Mouse (Mus musculus): ENCODE measurements at regions not wholly inside any gene's neighbourhood (a gene's known extent, or its start where the extent isn't known, plus 50 kb on each side); places are given as distances from the start of the nearest gene placed in this dataset.
A peak's percentile ranks its signal among the peaks of the same experiment; 100 is the strongest.

DNA sequence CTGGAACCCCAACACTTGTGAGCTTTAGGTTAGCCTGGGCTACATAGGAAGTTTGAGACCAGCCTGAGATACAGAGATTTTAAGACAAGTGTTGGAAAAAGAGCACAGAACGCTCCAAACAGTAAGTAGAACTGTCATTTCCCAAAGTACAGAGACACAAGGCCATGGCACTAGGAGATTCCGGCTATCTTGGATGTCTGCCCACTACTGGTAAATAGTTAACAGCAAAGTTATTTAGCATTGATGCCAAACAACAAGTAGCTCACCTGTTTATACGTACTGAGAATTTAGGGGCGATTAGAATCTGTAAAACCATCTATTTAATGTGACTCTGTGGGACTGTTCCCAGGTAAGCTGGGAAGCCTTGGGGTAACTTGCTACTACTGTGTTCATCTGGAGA lies 135.6 kb upstream of the Hs3st4 start:
- H3K27me3 ChIP-seq (ENCODE audit: control insufficient read depth, insufficient read depth, low read length) = no peaks in the 10 kb centered on the region
- H3K4me2 ChIP-seq (ENCODE audit: low read length) = no peak overlapping the region
- 72% methylated on average over 4 of the region's 4 CpGs for WGBS
- no peak overlapping the region for H3K9ac ChIP-seq (ENCODE audit: low read length)
- H3K36me3 ChIP-seq (ENCODE audit: control insufficient read depth, insufficient read depth, low read length) = no peaks in the 10 kb centered on the region
- no peaks in the 10 kb centered on the region for H3K4me1 ChIP-seq (ENCODE audit: control insufficient read depth in 2 of 2, insufficient read depth in 2 of 2, low read length in 2 of 2)
- ATAC-seq (ENCODE audit: insufficient number of reproducible peaks, insufficient read depth, low FRiP score, low read depth) = no peak
- no peak overlapping the region for H3K4me3 ChIP-seq (ENCODE audit: control insufficient read depth in 1 of 2, insufficient read depth in 1 of 2, low read depth in 1 of 2, low read length in 2 of 2)
- no peaks in the 10 kb centered on the region for H3K9me3 ChIP-seq (ENCODE audit: control insufficient read depth, low read length)
- no peak overlapping the region for H3K27ac ChIP-seq (replicated peaks in 1 of 2; ENCODE audit: control insufficient read depth in 1 of 2, insufficient read depth in 1 of 2, low read depth in 2 of 2, low read length in 2 of 2)

DNA sequence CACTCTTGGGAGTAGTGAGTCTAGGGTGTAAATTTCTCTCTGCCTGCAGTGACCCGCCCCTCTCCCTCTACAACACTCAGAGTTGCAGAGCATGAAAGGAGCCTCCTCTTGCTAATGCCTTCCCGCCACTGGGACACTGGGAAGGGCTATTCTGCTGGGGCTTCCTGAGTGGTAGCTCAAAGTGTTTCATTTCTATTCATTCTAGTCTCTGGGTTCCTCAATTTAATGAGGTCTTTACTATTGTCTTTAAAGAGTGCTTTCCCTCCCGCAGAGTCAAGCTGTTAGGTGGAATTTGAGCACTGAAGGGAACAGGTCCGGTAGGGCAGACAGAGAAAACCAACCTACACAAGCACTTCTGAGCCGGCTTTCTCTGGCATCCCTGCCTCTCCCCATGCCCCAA lies 134.0 kb upstream of the Hs3st4 start:
- Histone ChIP-seq H3K4me3 (ENCODE audit: control insufficient read depth in 1 of 2, insufficient read depth in 1 of 2, low read depth in 1 of 2, low read length in 2 of 2) (no peak overlapping the region), H3K27me3 (ENCODE audit: control insufficient read depth, insufficient read depth, low read length) (no peaks in the 10 kb centered on the region), H3K4me1 (ENCODE audit: control insufficient read depth in 2 of 2, insufficient read depth in 2 of 2, low read length in 2 of 2) (no peaks in the 10 kb centered on the region), H3K27ac (replicated peaks in 1 of 2; ENCODE audit: control insufficient read depth in 1 of 2, insufficient read depth in 1 of 2, low read depth in 2 of 2, low read length in 2 of 2) (no peak overlapping the region), H3K9ac (ENCODE audit: low read length) (no peak overlapping the region), H3K9me3 (ENCODE audit: control insufficient read depth, low read length) (no peaks in the 10 kb centered on the region), H3K4me2 (ENCODE audit: low read length) (no peak overlapping the region), H3K36me3 (ENCODE audit: control insufficient read depth, insufficient read depth, low read length) (no peaks in the 10 kb centered on the region)
- ATAC-seq (ENCODE audit: insufficient number of reproducible peaks, insufficient read depth, low FRiP score, low read depth) = no peak
- WGBS = 46% methylated on average over 5 of the region's 5 CpGs

DNA sequence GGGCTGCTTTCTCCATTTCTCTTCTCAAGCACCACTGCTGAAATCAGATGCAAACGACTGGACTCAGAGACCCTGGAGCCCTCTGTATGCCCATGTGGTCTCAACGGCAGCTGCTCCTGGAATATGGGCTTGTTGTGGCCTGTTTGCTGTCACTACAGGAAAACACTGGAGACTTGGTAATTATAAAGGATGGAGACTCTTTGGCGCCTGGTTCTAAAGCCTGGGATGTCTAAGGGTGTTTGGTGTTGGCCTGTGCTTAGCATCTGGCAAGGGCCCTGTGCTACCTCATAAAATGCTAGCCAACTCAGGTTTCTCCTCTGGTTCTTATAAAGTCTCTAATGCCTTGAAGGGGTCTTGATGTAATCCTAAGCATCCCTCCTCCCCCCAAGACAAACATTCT lies 133.4 kb upstream of the Hs3st4 start:
- Histone ChIP-seq H3K9ac (ENCODE audit: low read length) (no peak overlapping the region), H3K4me3 (ENCODE audit: control insufficient read depth in 1 of 2, insufficient read depth in 1 of 2, low read depth in 1 of 2, low read length in 2 of 2) (no peak overlapping the region), H3K4me1 (ENCODE audit: control insufficient read depth in 2 of 2, insufficient read depth in 2 of 2, low read length in 2 of 2) (no peaks in the 10 kb centered on the region), H3K27ac (replicated peaks in 1 of 2; ENCODE audit: control insufficient read depth in 1 of 2, insufficient read depth in 1 of 2, low read depth in 2 of 2, low read length in 2 of 2) (no peak overlapping the region), H3K27me3 (ENCODE audit: control insufficient read depth, insufficient read depth, low read length) (no peaks in the 10 kb centered on the region), H3K4me2 (ENCODE audit: low read length) (no peak overlapping the region), H3K36me3 (ENCODE audit: control insufficient read depth, insufficient read depth, low read length) (no peaks in the 10 kb centered on the region), H3K9me3 (ENCODE audit: control insufficient read depth, low read length) (no peaks in the 10 kb centered on the region)
- WGBS = 64% methylated on average over 3 of the region's 3 CpGs
- no peak for ATAC-seq (ENCODE audit: insufficient number of reproducible peaks, insufficient read depth, low FRiP score, low read depth)

DNA sequence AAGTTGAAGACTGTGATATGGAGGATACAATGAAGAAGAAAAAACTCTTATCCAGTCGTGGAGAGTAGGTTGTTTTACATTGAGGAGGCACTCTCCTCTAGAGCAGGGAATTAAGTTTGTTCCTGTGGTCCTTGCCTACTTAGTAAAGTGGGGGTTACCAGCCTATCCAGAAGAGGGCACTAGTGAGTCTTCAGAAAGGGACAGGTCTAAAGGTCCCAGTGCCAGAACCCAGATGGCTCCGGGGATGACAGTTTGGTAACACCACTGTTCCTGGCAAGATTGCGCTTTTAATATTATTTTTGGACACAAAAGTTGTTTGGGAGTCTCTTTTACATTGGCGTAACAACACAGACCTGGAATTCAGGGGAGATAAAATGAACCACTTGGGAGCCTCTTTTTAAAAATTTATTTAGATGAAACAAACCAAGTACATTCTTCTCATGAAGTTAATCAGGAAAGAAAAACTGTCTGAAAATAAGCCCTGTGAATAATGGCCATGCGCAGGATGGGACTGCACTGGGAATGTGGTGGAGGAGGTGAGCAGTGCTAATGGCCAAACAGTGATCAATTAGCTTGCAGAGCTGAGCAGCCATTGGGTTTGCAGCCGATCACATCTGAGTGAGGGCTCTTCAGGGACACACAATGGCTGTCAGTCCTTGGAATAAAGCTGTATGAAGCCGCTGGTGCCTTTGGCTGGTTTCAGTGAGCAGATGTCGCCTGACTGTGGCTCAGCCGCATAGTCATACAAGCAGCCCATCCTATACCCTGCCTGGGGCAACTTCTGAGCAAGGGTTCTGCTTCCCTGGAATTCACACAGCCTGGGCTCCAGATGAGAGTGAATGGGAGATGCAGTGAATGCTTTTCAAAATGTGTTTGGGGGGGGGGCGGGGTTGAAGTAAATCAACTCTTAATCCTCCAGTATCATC lies 132.1 kb upstream of the Hs3st4 start:
- WGBS = 72% methylated on average over 10 of the region's 10 CpGs
- no peaks in the 10 kb centered on the region for H3K27me3 ChIP-seq (ENCODE audit: control insufficient read depth, insufficient read depth, low read length)
- H3K9ac ChIP-seq (ENCODE audit: low read length) = no peak overlapping the region
- H3K27ac ChIP-seq (replicated peaks in 1 of 2; ENCODE audit: control insufficient read depth in 1 of 2, insufficient read depth in 1 of 2, low read depth in 2 of 2, low read length in 2 of 2) = no peak overlapping the region
- no peaks in the 10 kb centered on the region for H3K9me3 ChIP-seq (ENCODE audit: control insufficient read depth, low read length)
- no peak overlapping the region for H3K4me3 ChIP-seq (ENCODE audit: control insufficient read depth in 1 of 2, insufficient read depth in 1 of 2, low read depth in 1 of 2, low read length in 2 of 2)
- ATAC-seq (ENCODE audit: insufficient number of reproducible peaks, insufficient read depth, low FRiP score, low read depth) = no peak
- no peaks in the 10 kb centered on the region for H3K4me1 ChIP-seq (ENCODE audit: control insufficient read depth in 2 of 2, insufficient read depth in 2 of 2, low read length in 2 of 2)
- no peak overlapping the region for H3K4me2 ChIP-seq (ENCODE audit: low read length)
- no peaks in the 10 kb centered on the region for H3K36me3 ChIP-seq (ENCODE audit: control insufficient read depth, insufficient read depth, low read length)

DNA sequence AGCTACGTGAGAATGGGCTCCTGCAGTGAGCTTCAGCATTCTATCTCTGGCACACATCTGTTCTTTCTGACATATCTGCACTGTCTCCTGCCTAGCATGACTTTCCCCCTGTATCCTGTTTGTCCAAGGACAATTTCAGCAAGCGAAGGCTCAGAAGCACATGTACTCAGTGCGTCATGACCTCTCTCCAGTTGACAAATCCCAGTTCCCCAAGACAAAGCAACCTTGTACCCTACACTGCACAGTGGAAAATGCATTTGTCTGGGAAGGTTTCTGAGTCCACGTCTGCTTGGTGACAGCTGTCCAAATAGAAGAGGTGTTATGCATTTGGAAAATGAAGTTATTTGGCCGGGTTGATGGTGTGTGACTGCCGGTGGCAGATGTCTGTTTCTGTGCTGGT lies 125.1 kb upstream of the Hs3st4 start:
- no peaks in the 10 kb centered on the region for H3K27me3 ChIP-seq (ENCODE audit: control insufficient read depth, insufficient read depth, low read length)
- H3K4me3 ChIP-seq (ENCODE audit: control insufficient read depth in 1 of 2, insufficient read depth in 1 of 2, low read depth in 1 of 2, low read length in 2 of 2) = no peak overlapping the region
- peak; percentile 75 for ATAC-seq (ENCODE audit: insufficient number of reproducible peaks, insufficient read depth, low FRiP score, low read depth)
- no peak overlapping the region for H3K4me2 ChIP-seq (ENCODE audit: low read length)
- H3K36me3 ChIP-seq (ENCODE audit: control insufficient read depth, insufficient read depth, low read length) = no peaks in the 10 kb centered on the region
- H3K27ac ChIP-seq (replicated peaks in 1 of 2; ENCODE audit: control insufficient read depth in 1 of 2, insufficient read depth in 1 of 2, low read depth in 2 of 2, low read length in 2 of 2) = 0 out of 4 replicates have a peak overlapping the region, but pooled peaks of 1 of the 2 experiments have one; percentile 12
- 40% methylated on average over 6 of the region's 6 CpGs for WGBS
- no peak overlapping the region for H3K9ac ChIP-seq (ENCODE audit: low read length)
- H3K4me1 ChIP-seq (ENCODE audit: control insufficient read depth in 2 of 2, insufficient read depth in 2 of 2, low read length in 2 of 2) = no peaks in the 10 kb centered on the region
- H3K9me3 ChIP-seq (ENCODE audit: control insufficient read depth, low read length) = no peaks in the 10 kb centered on the region

DNA sequence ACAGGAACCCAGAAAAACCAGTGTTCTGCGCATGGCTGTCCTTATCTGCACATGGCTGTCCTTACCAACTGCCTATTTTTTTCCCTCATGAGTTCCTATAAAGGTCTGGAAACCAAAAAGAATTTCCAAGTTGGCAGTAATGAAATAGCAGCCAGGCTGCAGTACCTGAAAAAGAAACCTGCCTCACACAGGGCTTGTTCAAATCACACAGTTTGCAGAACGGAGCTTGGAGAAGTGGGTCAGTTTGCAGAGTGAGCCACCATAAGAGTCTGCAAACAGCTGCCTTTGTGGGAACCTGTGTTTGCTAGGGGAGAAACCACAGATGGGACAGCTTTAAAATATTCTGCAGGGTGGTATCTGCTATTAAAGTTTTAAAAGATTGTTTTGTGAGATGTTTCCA lies 121.0 kb upstream of the Hs3st4 start:
- Histone ChIP-seq H3K27me3 (ENCODE audit: control insufficient read depth, insufficient read depth, low read length) (no peaks in the 10 kb centered on the region), H3K4me2 (ENCODE audit: low read length) (no peak overlapping the region), H3K4me3 (ENCODE audit: control insufficient read depth in 1 of 2, insufficient read depth in 1 of 2, low read depth in 1 of 2, low read length in 2 of 2) (no peak overlapping the region), H3K9ac (ENCODE audit: low read length) (no peak overlapping the region), H3K27ac (replicated peaks in 1 of 2; ENCODE audit: control insufficient read depth in 1 of 2, insufficient read depth in 1 of 2, low read depth in 2 of 2, low read length in 2 of 2) (no peak overlapping the region), H3K4me1 (ENCODE audit: control insufficient read depth in 2 of 2, insufficient read depth in 2 of 2, low read length in 2 of 2) (no peaks in the 10 kb centered on the region), H3K9me3 (ENCODE audit: control insufficient read depth, low read length) (no peaks in the 10 kb centered on the region), H3K36me3 (ENCODE audit: control insufficient read depth, insufficient read depth, low read length) (no peaks in the 10 kb centered on the region)
- WGBS = 79% methylated on average over 2 of the region's 2 CpGs
- ATAC-seq (ENCODE audit: insufficient number of reproducible peaks, insufficient read depth, low FRiP score, low read depth) = no peak

DNA sequence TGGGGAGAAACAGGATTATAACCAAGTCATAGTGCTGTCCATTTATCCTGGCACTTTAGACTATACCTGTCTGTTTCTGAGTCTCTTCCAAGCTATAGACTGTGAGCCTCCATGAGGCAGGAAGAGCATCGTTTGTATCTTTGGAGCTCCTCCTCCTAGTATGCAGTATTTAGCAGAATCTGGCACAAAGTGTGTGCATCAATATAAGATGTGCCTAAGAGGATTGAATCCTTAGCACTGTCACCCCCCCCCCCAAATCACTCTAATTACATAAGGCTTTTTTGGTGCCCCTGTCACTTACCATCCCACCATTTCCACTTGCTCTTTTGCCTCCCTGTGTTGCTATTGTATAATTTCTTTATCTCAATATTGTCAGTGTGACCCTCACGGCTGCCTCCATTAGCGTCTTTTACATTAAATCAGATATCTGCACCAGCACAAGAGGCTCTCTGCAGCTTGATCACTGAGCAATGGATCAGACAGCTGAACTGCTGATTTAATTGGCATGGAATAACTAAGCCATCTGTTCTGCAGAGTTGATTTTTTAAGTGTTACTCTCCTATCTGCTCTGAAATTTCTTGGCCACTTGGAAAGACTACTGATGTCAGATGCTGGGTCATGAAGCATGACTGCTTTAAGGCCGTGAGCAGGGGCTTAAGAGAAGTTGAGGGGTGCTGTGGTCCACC lies 85.8 kb upstream of the Hs3st4 start:
- no peak overlapping the region for H3K4me3 ChIP-seq (ENCODE audit: control insufficient read depth in 1 of 2, insufficient read depth in 1 of 2, low read depth in 1 of 2, low read length in 2 of 2)
- no peak for ATAC-seq (ENCODE audit: insufficient number of reproducible peaks, insufficient read depth, low FRiP score, low read depth)
- H3K9ac ChIP-seq (ENCODE audit: low read length) = no peak overlapping the region
- H3K9me3 ChIP-seq (ENCODE audit: control insufficient read depth, low read length) = no peaks in the 10 kb centered on the region
- H3K27ac ChIP-seq (replicated peaks in 1 of 2; ENCODE audit: control insufficient read depth in 1 of 2, insufficient read depth in 1 of 2, low read depth in 2 of 2, low read length in 2 of 2) = no peak overlapping the region
- no peaks in the 10 kb centered on the region for H3K4me1 ChIP-seq (ENCODE audit: control insufficient read depth in 2 of 2, insufficient read depth in 2 of 2, low read length in 2 of 2)
- H3K36me3 ChIP-seq (ENCODE audit: control insufficient read depth, insufficient read depth, low read length) = no peaks in the 10 kb centered on the region
- 77% methylated on average over 4 of the region's 4 CpGs for WGBS
- no peaks in the 10 kb centered on the region for H3K27me3 ChIP-seq (ENCODE audit: control insufficient read depth, insufficient read depth, low read length)
- H3K4me2 ChIP-seq (ENCODE audit: low read length) = no peak overlapping the region
